In the genomic region with DNA sequence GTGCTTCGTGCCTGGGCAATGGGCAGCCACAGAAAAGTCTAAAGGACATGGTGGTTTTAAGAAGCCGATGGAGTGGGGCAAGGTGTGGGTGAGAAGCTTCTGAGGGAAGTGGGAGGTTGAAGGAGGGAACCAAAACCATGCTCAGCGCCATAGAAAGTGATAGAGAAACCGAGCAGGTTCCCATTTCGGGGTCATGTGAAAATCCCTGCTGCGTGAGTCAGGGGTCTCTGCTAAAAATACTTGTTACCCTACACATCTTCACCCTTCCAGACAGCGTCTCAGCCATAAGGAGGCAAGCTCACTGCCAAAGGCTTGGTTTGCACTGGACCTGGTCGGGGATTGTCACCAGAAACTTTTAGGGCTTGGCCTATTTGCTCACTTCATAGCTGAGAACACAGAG, we compare ENCODE assay signal across 11 mouse cellular contexts. TPM values are rescaled to one million over a fixed set of nuclear protein-coding genes. Genes with fewer than 3 reads are reported as not detected.
DNase-seq lines count a peak whose midpoint lies in the region; ATAC-seq and TF ChIP-seq lines count a peak whose summit lies in the region.
"Had no signal": no experiment of that assay in that cellular context is flagged by ENCODE, and none has a peak within 500 bp of the region (broad histone marks: within the 10 kb centered on the region; RNA-seq: fewer than 3 reads in every experiment).

No protein-coding gene starts in this region.

- peak overlapping the region; percentile 39; the same call in 1 of the 2 replicates for H3K27ac ChIP-seq in layer of hippocampus, adult 2 months
- peak overlapping the region; percentile 72 for H3K27ac ChIP-seq in bone marrow, adult 2 months (ENCODE audit: control insufficient read depth, insufficient read depth, low read depth, low read length, poor library complexity)
- H3K27ac ChIP-seq in heart, embryonic 11.5 days (ENCODE audit: low read depth, low read length) = no peak overlapping the region
- H3K27ac ChIP-seq: embryonic facial prominence, embryonic 10.5 days had no signal

- no peaks in the 10 kb centered on the region for H3K9me3 ChIP-seq in heart, embryonic 11.5 days (replicated peaks; ENCODE audit: control insufficient read depth, low read length)
- H3K9me3 ChIP-seq: embryonic facial prominence, embryonic 10.5 days; intestine, embryonic 15.5 days had no signal

- H3K9ac ChIP-seq in heart, embryonic 11.5 days (ENCODE audit: low read depth, low read length) = no peak overlapping the region
- H3K9ac ChIP-seq: intestine, embryonic 15.5 days had no signal

- WGBS in bone marrow, adult 2 months = 21% methylated on average over 8 of the region's 8 CpGs
- WGBS in heart, embryonic 11.5 days (ENCODE audit: insufficient replicate concordance) = 89% methylated on average over 8 of the region's 8 CpGs

- TF ChIP-seq POLR2A in bone marrow, adult 2 months (IDR thresholded peaks at IDR 0.05; ENCODE audit: borderline replicate concordance, control insufficient read depth, low read depth, low read length) = no peak

- H3K4me1 ChIP-seq in bone marrow, adult 2 months (ENCODE audit: control insufficient read depth, insufficient read depth, low read length) = peaks cover 8% of the 10 kb centered on the region
- H3K4me1 ChIP-seq in heart, embryonic 11.5 days (ENCODE audit: control insufficient read depth, insufficient read depth, low read length) = peaks cover 16% of the 10 kb centered on the region

- ATAC-seq in hematopoietic stem cell, adult 5-6 weeks (replicated peaks in 1 of 2; ENCODE audit: insufficient read depth in 1 of 2, low FRiP score in 2 of 2, low TSS enrichment in 1 of 2, low read depth in 1 of 2, poor library complexity in 2 of 2, severe bottlenecking in 2 of 2) = peak; percentile 28 to 40; a peak in 3 of 4 replicates
- ATAC-seq in neutrophil, adult 5-6 weeks (ENCODE audit: extremely low read depth, insufficient number of reproducible peaks, low FRiP score, poor library complexity, severe bottlenecking) = peak; percentile 64
- ATAC-seq in heart, embryonic 11.5 days (replicated peaks; ENCODE audit: insufficient number of reproducible peaks, low FRiP score, low TSS enrichment) = no peak
- ATAC-seq: intestine, embryonic 15.5 days had no signal

- no peak overlapping the region for H3K4me2 ChIP-seq in heart, embryonic 11.5 days
- H3K4me2 ChIP-seq: intestine, embryonic 15.5 days had no signal

- no peak for DNase-seq in layer of hippocampus, adult 2 months (ENCODE audit: low spot score in 2 of 2)
- DNase-seq in layer of hippocampus, postnatal 14 days (ENCODE audit: low spot score in 2 of 2) = no peak
- no peak for DNase-seq in cerebellum, postnatal 25 days
- DNase-seq: cerebellum, adult 8-10 months; heart, postnatal 10 days had no signal

- no peak overlapping the region for H3K4me3 ChIP-seq in layer of hippocampus, adult 2 months
- H3K4me3 ChIP-seq in bone marrow, adult 2 months (replicated peaks; ENCODE audit: control insufficient read depth, low read depth, low read length) = peak overlapping the region; percentile 58
- no peak overlapping the region for H3K4me3 ChIP-seq in heart, embryonic 11.5 days (ENCODE audit: low read depth, low read length)
- H3K4me3 ChIP-seq: embryonic facial prominence, embryonic 10.5 days; intestine, embryonic 15.5 days had no signal

- no peak for TF ChIP-seq CTCF in layer of hippocampus, adult 2 months (conservative IDR thresholded peaks at IDR 0.05)
- TF ChIP-seq CTCF in bone marrow, adult 2 months (IDR thresholded peaks at IDR 0.05; ENCODE audit: control insufficient read depth, insufficient read depth, low read length) = no peak

- H3K27me3 ChIP-seq in heart, embryonic 11.5 days (ENCODE audit: control insufficient read depth, insufficient read depth, low read length) = no peaks in the 10 kb centered on the region
- H3K27me3 ChIP-seq: intestine, embryonic 15.5 days had no signal

- no peaks in the 10 kb centered on the region for H3K36me3 ChIP-seq in heart, embryonic 11.5 days (ENCODE audit: control insufficient read depth, insufficient read depth, low read length)
- H3K36me3 ChIP-seq: embryonic facial prominence, embryonic 10.5 days; intestine, embryonic 15.5 days had no signal

RNA-seq across cellular contexts. Expression of a gene that starts 24.6 kb away (rescaled TPM):
- total RNA-seq in layer of hippocampus, adult 2 months (2021) = 10 to 100 TPM; 49.2 to 53.1 TPM
- total RNA-seq in layer of hippocampus, postnatal 14 days (2021) = 10 to 100 TPM; 69.9 to 73.2 TPM
- 8.9 and 14.9 TPM in 2 replicates for polyA plus RNA-seq in bone marrow, adult 2 months (2011; ENCODE audit: insufficient read depth, insufficient read length, low replicate concordance, missing spikeins)
- total RNA-seq in hematopoietic stem cell, adult 5-6 weeks (2017) = 14.9 and 17.4 TPM in 2 replicates
- total RNA-seq in neutrophil, adult 5-6 weeks (2017) = 5.8 and 6.9 TPM in 2 replicates
- 10.1 and 11.0 TPM in 2 replicates for polyA plus RNA-seq in heart, embryonic 11.5 days (2014; fragmentation: Nextera tagmentation; extraction: Ambion mirVana)
